Mouse (Mus musculus) liver, embryonic 13.5 days (tissue): Measurements from ENCODE around the gene Iars2. TPM values are rescaled to one million over a fixed set of nuclear protein-coding genes. Genes with fewer than 3 reads are reported as not detected.

Source experiments
- ATAC-seq: fragments of 200-750 bp; cut with Nextera tagmentation; 2 replicates; pipeline ENCODE4 v1.8.0; 2017; ENCODE audit warnings: low read depth, mild to moderate bottlenecking, moderate number of reproducible peaks, moderate library complexity
- DNase-seq: peaks from one replicate; pipeline ENCODE4 v3.0.0; 2022
- H3K27ac ChIP-seq: fragments of 300-500 bp; sonication (generic); 2 replicates; pipeline ENCODE4 v1.5.1; 2015; ENCODE audit warnings: moderate library complexity, mild to moderate bottlenecking, inconsistent platforms
- H3K27me3 ChIP-seq: fragments of 300-500 bp; sonication (generic); 2 replicates; pipeline ENCODE4 v1.6.1; 2015; ENCODE audit warnings: mild to moderate bottlenecking, inconsistent platforms
- H3K36me3 ChIP-seq: fragments of 300-500 bp; sonication (generic); 2 replicates; pipeline ENCODE4 v1.6.1; 2015; ENCODE audit warnings: mild to moderate bottlenecking, inconsistent platforms
- H3K4me1 ChIP-seq: fragments of 300-500 bp; sonication (generic); replicated peaks from 2 replicates; pipeline ENCODE4 v1.6.1; 2015; ENCODE audit warnings: inconsistent platforms
- H3K4me2 ChIP-seq: fragments of 300-500 bp; sonication (generic); 2 replicates; pipeline ENCODE4 v1.6.1; 2015; ENCODE audit warnings: inconsistent platforms, mild to moderate bottlenecking, moderate library complexity
- H3K4me3 ChIP-seq: fragments of 300-500 bp; sonication (generic); replicated peaks from 2 replicates; pipeline ENCODE4 v1.5.1; 2015; ENCODE audit warnings: mild to moderate bottlenecking, inconsistent platforms
- H3K9ac ChIP-seq: fragments of 300-500 bp; sonication (generic); 2 replicates; pipeline ENCODE4 v1.6.1; 2015; ENCODE audit warnings: mild to moderate bottlenecking, inconsistent platforms
- H3K9me3 ChIP-seq: fragments of 300-500 bp; sonication (generic); replicated peaks from 2 replicates; pipeline ENCODE4 v1.6.1; 2016; ENCODE audit warnings: inconsistent platforms
- WGBS: fragments of 180-500 bp; shearing (Covaris S2); methylation state at CpG from one replicate; pipeline ENCODE4 v1.1.7; 2015; ENCODE audit not compliant: insufficient replicate concordance; 5-methylcytosine and 5-hydroxymethylcytosine counted together
- polyA plus RNA-seq: library from polyadenylated mRNA; unstranded; fragments of >200 nt; fragmentation: Nextera tagmentation; extraction: Ambion mirVana; gene quantifications from 2 replicates; pipeline ENCODE4 v1.2.1, GENCODE M21; 2015

Gene Iars2
- polyA plus RNA-seq, 1 experiment from 2014 or later = 21.3 TPM

- peaks cover 18% of the 10 kb centered on the region for H3K36me3 ChIP-seq
- no peak overlapping the region for H3K27ac ChIP-seq
- H3K27me3 ChIP-seq = no peaks in the 10 kb centered on the region
- ATAC-seq = no peak
- no peak overlapping the region for H3K4me2 ChIP-seq
- H3K9me3 ChIP-seq = no peaks in the 10 kb centered on the region
- H3K9ac ChIP-seq = no peak overlapping the region
- no peak overlapping the region for H3K4me3 ChIP-seq
- no peak for DNase-seq
- H3K4me1 ChIP-seq = no peaks in the 10 kb centered on the region
- 83% methylated on average over 8 of the region's 8 CpGs for WGBS
Measured at GRCm38 (mm10) chr1:185353351-185353750, 24.2 kb upstream of the Iars2 start.

GRCm38 (mm10) chr1:185352151-185352550 is 23.0 kb upstream of the Iars2 start:
- no peak for ATAC-seq
- H3K4me3 ChIP-seq = no peak overlapping the region
- no peak for DNase-seq
- no peaks in the 10 kb centered on the region for H3K4me1 ChIP-seq
- 71% methylated on average over 12 of the region's 12 CpGs for WGBS
- H3K9me3 ChIP-seq = no peaks in the 10 kb centered on the region
- H3K9ac ChIP-seq = no peak overlapping the region
- no peaks in the 10 kb centered on the region for H3K27me3 ChIP-seq
- H3K27ac ChIP-seq = no peak overlapping the region
- H3K36me3 ChIP-seq = peaks cover 16% of the 10 kb centered on the region
- no peak overlapping the region for H3K4me2 ChIP-seq

- 77% methylated on average over 4 of the region's 4 CpGs for WGBS
- Histone ChIP-seq H3K27ac (no peak overlapping the region), H3K27me3 (no peaks in the 10 kb centered on the region), H3K9ac (no peak overlapping the region), H3K9me3 (no peaks in the 10 kb centered on the region), H3K36me3 (peaks cover 26% of the 10 kb centered on the region), H3K4me3 (no peak overlapping the region), H3K4me2 (no peak overlapping the region), H3K4me1 (no peaks in the 10 kb centered on the region)
- DNase-seq (no peak), ATAC-seq (no peak)
Measured at GRCm38 (mm10) chr1:185350611-185351010, 21.4 kb upstream of the Iars2 start.

GRCm38 (mm10) chr1:185349741-185350140 is 20.5 kb upstream of the Iars2 start:
- H3K9me3 ChIP-seq = no peaks in the 10 kb centered on the region
- H3K9ac ChIP-seq = no peak overlapping the region
- H3K27me3 ChIP-seq = no peaks in the 10 kb centered on the region
- no peaks in the 10 kb centered on the region for H3K4me1 ChIP-seq
- no peak for ATAC-seq
- no peak overlapping the region for H3K27ac ChIP-seq
- H3K36me3 ChIP-seq = peaks cover 32% of the 10 kb centered on the region
- H3K4me2 ChIP-seq = no peak overlapping the region
- no peak overlapping the region for H3K4me3 ChIP-seq
- WGBS = 82% methylated on average over 14 of the region's 14 CpGs
- no peak for DNase-seq

GRCm38 (mm10) chr1:185346188-185346587 is 17.0 kb upstream of the Iars2 start:
- 66% methylated on average over 10 of the region's 10 CpGs for WGBS
- H3K4me2 ChIP-seq = no peak overlapping the region
- H3K9ac ChIP-seq = no peak overlapping the region
- no peaks in the 10 kb centered on the region for H3K9me3 ChIP-seq
- no peak overlapping the region for H3K4me3 ChIP-seq
- H3K27ac ChIP-seq = no peak overlapping the region
- ATAC-seq (peak; percentile 52), DNase-seq (no peak)
- no peaks in the 10 kb centered on the region for H3K27me3 ChIP-seq
- H3K36me3 ChIP-seq = peaks cover 46% of the 10 kb centered on the region
- no peaks in the 10 kb centered on the region for H3K4me1 ChIP-seq

- Histone ChIP-seq H3K27ac (no peak overlapping the region), H3K4me1 (no peaks in the 10 kb centered on the region)
- ATAC-seq = no peak
Measured at GRCm38 (mm10) chr1:185343422-185343821, 14.2 kb upstream of the Iars2 start.

GRCm38 (mm10) chr1:185342441-185342840 is 13.2 kb upstream of the Iars2 start:
- DNase-seq = no peak
- WGBS = 85% methylated on average over 4 of the region's 4 CpGs
- Histone ChIP-seq H3K4me1 (no peaks in the 10 kb centered on the region), H3K27me3 (no peaks in the 10 kb centered on the region), H3K36me3 (peaks cover 38% of the 10 kb centered on the region), H3K4me3 (no peak overlapping the region), H3K27ac (no peak overlapping the region), H3K9ac (no peak overlapping the region), H3K4me2 (no peak overlapping the region), H3K9me3 (no peaks in the 10 kb centered on the region)
- ATAC-seq = no peak

More at GRCm38 (mm10) chr1:185343422-185343821, 14.2 kb upstream of the Iars2 start:
- Histone ChIP-seq H3K4me3 (no peak overlapping the region), H3K9me3 (no peaks in the 10 kb centered on the region), H3K36me3 (peaks cover 42% of the 10 kb centered on the region), H3K9ac (no peak overlapping the region), H3K27me3 (no peaks in the 10 kb centered on the region), H3K4me2 (no peak overlapping the region)
- DNase-seq = no peak
- 77% methylated on average over 8 of the region's 8 CpGs for WGBS

GRCm38 (mm10) chr1:185336535-185336934 is 7.3 kb upstream of the Iars2 start:
- Histone ChIP-seq H3K36me3 (peaks cover 4% of the 10 kb centered on the region; the same call in 1 of the 2 replicates), H3K9ac (no peak overlapping the region), H3K9me3 (no peaks in the 10 kb centered on the region), H3K4me3 (no peak overlapping the region), H3K4me2 (no peak overlapping the region), H3K27me3 (no peaks in the 10 kb centered on the region), H3K4me1 (peaks cover 17% of the 10 kb centered on the region), H3K27ac (no peak overlapping the region)
- DNase-seq (no peak), ATAC-seq (no peak)
- WGBS = 65% methylated on average over 3 of the region's 3 CpGs

GRCm38 (mm10) chr1:185335231-185335765 is 6.1 kb upstream of the Iars2 start:
- no peaks in the 10 kb centered on the region for H3K36me3 ChIP-seq
- H3K4me3 ChIP-seq = no peak overlapping the region
- no peak for ATAC-seq
- H3K27ac ChIP-seq = no peak overlapping the region
- H3K4me2 ChIP-seq = no peak overlapping the region
- H3K9me3 ChIP-seq = no peaks in the 10 kb centered on the region
- peaks cover 22% of the 10 kb centered on the region for H3K4me1 ChIP-seq
- H3K27me3 ChIP-seq = no peaks in the 10 kb centered on the region
- WGBS = 66% methylated on average over 6 of the region's 6 CpGs
- no peak overlapping the region for H3K9ac ChIP-seq
- no peak for DNase-seq

GRCm38 (mm10) chr1:185334136-185334535 is 4.9 kb upstream of the Iars2 start:
- DNase-seq = no peak

GRCm38 (mm10) chr1:185333651-185334050 is 4.5 kb upstream of the Iars2 start:
- Histone ChIP-seq H3K36me3 (no peaks in the 10 kb centered on the region), H3K4me2 (no peak overlapping the region), H3K9me3 (no peaks in the 10 kb centered on the region), H3K4me1 (peaks cover 32% of the 10 kb centered on the region), H3K4me3 (no peak overlapping the region), H3K9ac (no peak overlapping the region), H3K27me3 (no peaks in the 10 kb centered on the region), H3K27ac (no peak overlapping the region)
- 68% methylated on average over 5 of the region's 5 CpGs for WGBS
- ATAC-seq (no peak), DNase-seq (no peak)

More at GRCm38 (mm10) chr1:185334136-185334535, 4.9 kb upstream of the Iars2 start:
- WGBS = 75% methylated on average over 4 of the region's 4 CpGs
- Histone ChIP-seq H3K36me3 (no peaks in the 10 kb centered on the region), H3K27me3 (no peaks in the 10 kb centered on the region), H3K4me1 (peaks cover 32% of the 10 kb centered on the region), H3K9me3 (no peaks in the 10 kb centered on the region), H3K27ac (no peak overlapping the region), H3K4me3 (no peak overlapping the region), H3K9ac (no peak overlapping the region), H3K4me2 (no peak overlapping the region)
- ATAC-seq = no peak

GRCm38 (mm10) chr1:185331983-185332430 is 2.8 kb upstream of the Iars2 start, which contains the start of gene Bpnt1:
Gene Bpnt1 (plus strand): TSS chr1:185332149.
- Histone ChIP-seq H3K4me2 (peak within 1 kb of the TSS; percentile 83), H3K36me3 (peaks cover 3% of the 10 kb centered on the region), H3K27ac (peak within 1 kb of the TSS; percentile 84), H3K9ac (peak within 1 kb of the TSS; percentile 74), H3K4me1 (peaks cover 45% of the 10 kb centered on the region), H3K27me3 (no peaks in the 10 kb centered on the region), H3K9me3 (no peaks in the 10 kb centered on the region), H3K4me3 (peak within 1 kb of the TSS; percentile 67)
- ATAC-seq (peak; percentile 68), DNase-seq (peak; percentile 75)
- under 1% methylated on average over 32 of the region's 32 CpGs for WGBS
